1 mouse cellular context compared by ENCODE assay signal in genomic region chr16:30388522-30389209, GRCm38 (mm10).
TF ChIP-seq lines count a peak whose summit lies in the region.

No protein-coding gene starts in this region.

TF ChIP-seq in MEL, 35 proteins besides CTCF, POLR2A, EP300 and RAD21 (continued from another document):
- no peak for TF ChIP-seq E2F4 (IDR thresholded peaks at IDR 0.05; ENCODE audit: borderline replicate concordance, low read depth, low read length)
- peak; percentile 51; the same call in 1 of the 2 replicates for TF ChIP-seq POLR2AphosphoS5 (IDR thresholded peaks at IDR 0.05; ENCODE audit: borderline replicate concordance, low read depth, low read length)
- TF ChIP-seq GABPA (IDR thresholded peaks at IDR 0.05; ENCODE audit: low read depth, low read length): no peak
- peak; percentile 79; the same call in 1 of the 2 replicates for TF ChIP-seq BHLHE40 (IDR thresholded peaks at IDR 0.05; ENCODE audit: borderline replicate concordance, low read depth, low read length)
- no peak; the same call in 1 of the 2 replicates for TF ChIP-seq TCF12 (IDR thresholded peaks at IDR 0.05; ENCODE audit: low read depth, low read length)
